Mouse (Mus musculus) heart, postnatal 0 days (tissue): ENCODE results near the gene Stoml1. TPM values are rescaled to one million over a fixed set of nuclear protein-coding genes. Genes with fewer than 3 reads are reported as not detected.
A peak's percentile ranks its signal among the peaks of the same experiment; 100 is the strongest.

Source experiments
- ATAC-seq: fragments of 200-750 bp; cut with Nextera tagmentation; 2 replicates; pipeline ENCODE4 v1.8.0; 2017; ENCODE audit warnings: low read depth, moderate number of reproducible peaks, moderate library complexity; ENCODE audit not compliant: insufficient read depth
- DNase-seq: peaks from one replicate; pipeline ENCODE4 v3.0.0-alpha.2; 2016; ENCODE audit warnings: low spot score
- H3K27ac ChIP-seq: fragments of 300-500 bp; sonication (generic); 2 replicates; pipeline ENCODE4 v1.5.1; 2014; ENCODE audit warnings: low read depth, mild to moderate bottlenecking
- H3K27me3 ChIP-seq: fragments of 300-500 bp; sonication (generic); 2 replicates; pipeline ENCODE4 v1.6.1; 2014; ENCODE audit warnings: low read length, mixed read lengths; ENCODE audit not compliant: control insufficient read depth, insufficient read depth
- H3K36me3 ChIP-seq: fragments of 300-500 bp; sonication (generic); replicated peaks from 2 replicates; pipeline ENCODE4 v1.6.1; 2014; ENCODE audit warnings: low read length, mixed read lengths; ENCODE audit not compliant: control insufficient read depth, insufficient read depth
- H3K4me1 ChIP-seq: fragments of 300-500 bp; sonication (generic); 2 replicates; pipeline ENCODE4 v1.6.1; 2014; ENCODE audit warnings: antibody characterized with exemption; ENCODE audit not compliant: control insufficient read depth, insufficient read depth
- H3K4me2 ChIP-seq: fragments of 300-500 bp; sonication (generic); 2 replicates; pipeline ENCODE4 v1.6.1; 2014; ENCODE audit warnings: low read depth, mild to moderate bottlenecking, low read length, moderate library complexity
- H3K4me3 ChIP-seq: fragments of 300-500 bp; sonication (generic); 2 replicates; pipeline ENCODE4 v1.5.1; 2014; ENCODE audit warnings: low read depth, low read length
- H3K9ac ChIP-seq: fragments of 300-500 bp; sonication (generic); replicated peaks from 2 replicates; pipeline ENCODE4 v1.6.1; 2014; ENCODE audit warnings: low read depth, low read length, mixed read lengths
- H3K9me3 ChIP-seq: fragments of 300-500 bp; sonication (generic); replicated peaks from 2 replicates; pipeline ENCODE4 v1.6.1; 2016; ENCODE audit warnings: low read length; ENCODE audit not compliant: control insufficient read depth
- CTCF ChIP-seq: IDR thresholded peaks from 2 replicates; pipeline ENCODE4 v1.5.1; 2016; ENCODE audit warnings: antibody characterized with exemption, control low read depth, low read depth
- EP300 ChIP-seq: IDR thresholded peaks from 2 replicates; pipeline ENCODE4 v1.6.1; 2016; ENCODE audit warnings: antibody characterized with exemption, low read depth
- WGBS: fragments of 180-500 bp; shearing (Covaris S2); extraction: QIAGEN DNeasy Blood & Tissue Kit; methylation state at CpG from one replicate; pipeline ENCODE4 v1.1.7; 2014; 5-methylcytosine and 5-hydroxymethylcytosine counted together
- polyA plus RNA-seq: library from polyadenylated mRNA; unstranded; fragments of >200 nt; fragmentation: Nextera tagmentation; extraction: Ambion mirVana; gene quantifications from 2 replicates; pipeline ENCODE4 v1.2.1, GENCODE M21; 2015
- total RNA-seq: library from RNA; depleted of rRNA; stranded (reverse); fragments of >200 nt; gene quantifications from 2 replicates; pipeline ENCODE4 v1.2.3, GENCODE M21; 2014; ENCODE audit warnings: low replicate concordance

Stoml1 gene
- total and polyA plus RNA-seq, 2 experiments from 2014 or later: 16.4 to 21.7 TPM

GRCm38 (mm10) chr9:58272855-58273254 lies 19.9 kb downstream of the Stoml1 start:
- Histone ChIP-seq H3K27ac (no peak overlapping the region), H3K9me3 (no peaks in the 10 kb centered on the region), H3K4me1 (peaks cover 16% of the 10 kb centered on the region), H3K4me3 (no peak overlapping the region), H3K36me3 (no peaks in the 10 kb centered on the region), H3K4me2 (no peak overlapping the region), H3K9ac (no peak overlapping the region), H3K27me3 (no peaks in the 10 kb centered on the region)
- WGBS: 72% methylated on average over 9 of the region's 9 CpGs
- no peak for ATAC-seq
- peak; percentile 2 for DNase-seq
- no peak for TF ChIP-seq EP300
- TF ChIP-seq CTCF: no peak

GRCm38 (mm10) chr9:58274101-58274604 lies 21.2 kb downstream of the Stoml1 start:
- Histone ChIP-seq H3K9ac (no peak overlapping the region), H3K4me1 (peaks cover 16% of the 10 kb centered on the region), H3K36me3 (no peaks in the 10 kb centered on the region), H3K4me3 (no peak overlapping the region), H3K27ac (peak overlapping the region; percentile 91), H3K4me2 (no peak overlapping the region), H3K9me3 (no peaks in the 10 kb centered on the region), H3K27me3 (no peaks in the 10 kb centered on the region)
- peak; percentile 1 for DNase-seq
- 82% methylated on average over 7 of the region's 7 CpGs for WGBS
- ATAC-seq: no peak
- TF ChIP-seq EP300 (no peak), CTCF (no peak)

- ATAC-seq: peak; percentile 46
- no peaks in the 10 kb centered on the region for H3K27me3 ChIP-seq
- H3K4me3 ChIP-seq: no peak overlapping the region
- H3K4me1 ChIP-seq: peaks cover 16% of the 10 kb centered on the region
- H3K9me3 ChIP-seq: no peaks in the 10 kb centered on the region
- WGBS: 20% methylated on average over 3 of the region's 3 CpGs
- peak; percentile 64 for DNase-seq
- H3K9ac ChIP-seq: no peak overlapping the region
- H3K27ac ChIP-seq: peak overlapping the region; percentile 91
- TF ChIP-seq CTCF: no peak
- no peak for TF ChIP-seq EP300
- no peak overlapping the region for H3K4me2 ChIP-seq
- no peaks in the 10 kb centered on the region for H3K36me3 ChIP-seq
Observed at GRCm38 (mm10) chr9:58274626-58275025, 21.7 kb downstream of the Stoml1 start.

GRCm38 (mm10) chr9:58275115-58275774 lies 22.3 kb downstream of the Stoml1 start:
- peak overlapping the region; percentile 40 for H3K4me2 ChIP-seq
- peak overlapping the region; percentile 91 for H3K27ac ChIP-seq
- 5% methylated on average over 8 of the region's 8 CpGs for WGBS
- no peaks in the 10 kb centered on the region for H3K27me3 ChIP-seq
- H3K9me3 ChIP-seq: no peaks in the 10 kb centered on the region
- no peak overlapping the region for H3K4me3 ChIP-seq
- peak; percentile 89 for ATAC-seq
- peak; percentile 86 for DNase-seq
- peaks cover 16% of the 10 kb centered on the region for H3K4me1 ChIP-seq
- H3K36me3 ChIP-seq: no peaks in the 10 kb centered on the region
- H3K9ac ChIP-seq: peak overlapping the region; percentile 15; the same call in 1 of the 2 replicates
- TF ChIP-seq EP300 (0 out of 2 replicates have a peak, but pooled peaks have one; percentile 40), CTCF (no peak)

GRCm38 (mm10) chr9:58275797-58276196 lies 22.8 kb downstream of the Stoml1 start:
- TF ChIP-seq EP300: no peak
- no peak for TF ChIP-seq CTCF
- Histone ChIP-seq H3K4me1 (peaks cover 19% of the 10 kb centered on the region), H3K4me3 (no peak overlapping the region), H3K4me2 (peak overlapping the region; percentile 40), H3K27ac (peak overlapping the region; percentile 91), H3K36me3 (no peaks in the 10 kb centered on the region), H3K9me3 (no peaks in the 10 kb centered on the region), H3K9ac (peak overlapping the region; percentile 15; the same call in 1 of the 2 replicates), H3K27me3 (no peaks in the 10 kb centered on the region)
- ATAC-seq (no peak), DNase-seq (peak; percentile 5)
- 71% methylated on average over 3 of the region's 3 CpGs for WGBS
